Mouse (Mus musculus): Measurements from ENCODE around the gene Tnnt3.

Tnnt3 gene

DNA sequence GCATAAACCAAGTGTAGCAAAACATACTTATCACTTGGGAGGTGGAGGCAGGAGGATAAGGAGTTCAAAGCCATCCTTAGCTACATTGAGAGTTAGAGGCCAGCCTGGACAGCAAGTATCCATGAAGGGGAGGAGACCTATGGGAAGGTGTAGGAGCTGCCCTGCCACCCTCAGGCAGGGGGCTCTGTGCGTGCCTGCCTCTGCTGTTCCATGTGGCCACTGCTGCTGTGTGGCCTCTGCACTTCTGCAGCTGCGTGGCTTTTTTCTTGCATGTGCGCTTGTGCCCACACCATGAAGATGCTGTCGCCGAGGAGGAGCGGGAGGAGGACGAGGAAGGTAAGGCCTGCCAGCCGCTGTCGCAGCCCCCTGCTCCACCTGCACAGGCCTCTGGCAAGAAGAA, 8.8 kb downstream of the Tnnt3 start:
- DNase-seq (ENCODE audit: low read depth, low spot score): no peak

DNA sequence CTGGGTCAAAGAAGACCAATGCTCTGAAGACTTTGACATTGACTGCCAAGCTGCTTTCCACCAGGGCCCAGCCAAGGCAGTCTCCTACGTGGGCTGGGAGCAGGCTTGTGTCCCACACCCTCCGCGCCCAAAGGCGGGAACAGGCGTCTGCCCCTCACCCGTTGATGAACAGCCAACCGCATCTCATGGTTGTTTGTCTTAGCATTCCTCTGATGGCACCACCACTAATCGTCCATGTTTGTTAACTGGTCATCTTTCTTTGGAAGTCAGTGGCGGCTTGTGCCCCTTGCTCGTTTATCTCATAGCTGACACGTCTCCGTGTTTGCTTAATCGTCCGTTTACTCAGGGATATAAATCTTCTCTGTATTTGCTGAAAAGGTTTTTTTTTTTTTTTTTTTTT, 10.9 kb downstream of the Tnnt3 start:
- DNase-seq (ENCODE audit: low read depth, low spot score): no peak

DNA sequence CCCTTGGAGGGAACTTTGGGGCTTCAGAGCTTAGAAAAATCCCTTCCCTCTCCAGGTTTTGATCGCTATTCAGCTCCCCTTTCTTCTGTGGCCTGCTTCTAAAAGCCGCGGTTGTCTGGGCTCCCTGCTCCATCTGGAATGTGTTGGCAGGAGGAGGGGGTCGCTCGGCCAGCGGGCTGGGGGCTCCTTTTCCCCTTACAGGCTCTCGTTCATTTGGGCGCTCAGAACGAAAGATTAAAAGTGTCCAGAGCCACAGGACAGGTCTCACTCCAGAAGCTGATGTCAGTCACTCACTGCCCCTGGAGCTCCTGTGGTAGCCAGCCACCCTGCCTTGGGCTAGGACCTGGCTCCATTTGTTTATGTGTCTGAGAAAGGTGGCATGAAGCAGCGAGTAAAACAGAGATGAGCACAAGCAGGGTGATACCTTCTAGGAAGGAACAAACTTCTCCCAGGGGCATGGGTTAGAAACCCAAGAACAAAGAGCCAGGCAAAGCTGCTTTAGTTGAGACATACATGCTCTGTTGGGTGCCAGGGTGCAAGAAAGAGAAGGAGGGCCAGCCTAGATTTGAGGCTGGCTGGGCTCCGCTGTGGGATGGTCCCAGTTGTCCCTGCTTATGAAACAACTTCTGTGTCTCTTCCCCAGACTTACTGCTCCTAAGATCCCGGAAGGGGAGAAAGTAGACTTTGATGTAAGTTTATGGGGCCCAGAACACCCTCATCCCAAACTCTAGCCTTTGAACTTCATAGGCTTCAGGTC, 11.6 kb downstream of the Tnnt3 start:
- no peak for DNase-seq (ENCODE audit: low read depth, low spot score)

DNA sequence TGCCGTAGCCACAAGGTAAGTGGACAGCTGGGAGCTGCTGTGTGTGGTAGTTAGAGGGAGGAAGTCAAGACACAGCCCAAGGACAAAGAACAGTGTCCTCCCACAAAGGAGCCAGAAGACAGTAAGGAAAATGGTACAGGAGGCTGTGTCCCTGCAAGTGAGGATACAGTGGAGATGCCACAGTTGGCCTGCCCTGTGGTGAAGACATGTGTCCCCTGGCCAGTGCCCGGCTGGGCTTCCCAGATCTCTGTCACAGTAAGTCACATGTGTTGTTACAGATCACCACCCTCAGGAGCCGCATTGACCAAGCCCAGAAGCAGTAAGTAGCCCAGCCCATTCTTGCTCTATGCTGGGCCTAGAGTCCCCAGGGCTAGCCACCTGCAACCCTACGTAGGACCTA, 15.4 kb downstream of the Tnnt3 start:
- no peak for DNase-seq (ENCODE audit: low read depth, low spot score)

DNA sequence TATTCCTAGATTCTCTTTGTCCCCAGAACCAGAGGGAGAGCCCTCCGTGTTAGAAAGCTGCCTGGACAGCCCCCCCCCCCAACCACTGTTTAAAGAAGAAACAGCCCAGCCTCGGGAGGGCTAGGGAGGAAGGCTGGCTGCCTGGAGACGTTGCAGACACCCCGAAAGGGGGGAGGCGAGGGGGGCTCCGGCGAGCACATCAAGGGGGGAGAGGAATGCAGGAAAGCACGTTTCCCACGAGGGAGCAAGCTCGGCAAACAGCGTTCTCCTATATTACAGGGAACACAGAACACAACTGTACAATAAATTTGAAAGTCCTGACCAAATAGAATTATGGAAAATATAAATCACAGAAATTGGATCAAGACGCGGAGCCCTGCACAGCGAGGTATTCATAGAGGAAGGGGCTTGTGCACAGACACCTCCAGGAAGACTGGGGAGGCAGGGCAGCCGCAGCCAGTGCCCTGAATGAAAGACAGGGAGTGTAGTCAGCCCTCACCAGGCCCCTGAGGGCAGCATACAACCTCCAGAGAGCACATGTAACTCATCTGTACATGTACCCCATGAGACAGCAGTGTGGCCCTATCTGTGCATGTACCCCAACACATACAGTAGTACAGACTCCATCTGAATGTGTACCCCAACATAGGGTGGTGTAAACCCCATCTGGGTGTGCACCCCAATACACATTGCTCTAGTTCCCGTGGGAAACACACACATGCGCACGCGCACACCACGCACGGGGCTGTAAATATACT, 17.8 kb downstream of the Tnnt3 start:
- DNase-seq (ENCODE audit: low read depth, low spot score): no peak

DNA sequence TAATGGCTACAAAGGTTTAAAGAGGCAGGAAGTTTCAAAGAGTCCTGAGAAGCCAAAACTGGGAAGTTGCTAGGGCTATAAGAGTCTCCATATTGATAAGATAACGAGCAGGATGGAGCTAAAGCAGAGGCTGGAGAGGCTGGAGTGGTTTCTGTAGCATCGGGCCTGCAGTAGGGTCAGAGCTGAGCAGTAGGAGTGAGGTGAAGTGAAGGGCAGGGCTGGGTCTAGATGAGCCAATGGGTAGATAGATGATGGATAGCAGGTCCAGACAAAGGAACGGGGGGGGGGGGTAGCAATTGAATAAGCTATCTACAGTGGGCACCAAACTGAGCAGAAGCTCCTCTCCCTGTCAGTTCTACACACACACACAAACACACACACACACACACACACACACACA, 18.9 kb downstream of the Tnnt3 start:
- DNase-seq (ENCODE audit: low read depth, low spot score): no peak

DNA sequence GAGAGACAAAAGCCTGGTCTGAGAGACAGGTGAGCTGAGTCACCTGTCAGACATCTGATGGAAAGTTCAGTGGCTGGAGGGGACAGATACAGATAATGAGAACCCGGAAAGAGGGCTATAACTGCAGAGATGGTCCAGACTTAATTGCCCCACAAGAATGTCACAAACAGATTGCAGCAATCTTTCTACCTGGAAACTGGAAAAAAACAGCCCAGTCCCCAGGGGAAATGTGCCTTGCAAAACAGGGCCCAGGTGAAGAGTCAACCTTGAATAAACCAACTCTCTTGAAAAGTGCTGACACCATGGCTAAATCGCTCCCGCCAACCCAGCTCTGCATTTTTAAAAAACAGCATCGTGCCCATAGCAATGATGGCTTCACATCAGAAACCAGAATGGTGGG, 21.7 kb downstream of the Tnnt3 start:
- DNase-seq (ENCODE audit: low read depth, low spot score): no peak

DNA sequence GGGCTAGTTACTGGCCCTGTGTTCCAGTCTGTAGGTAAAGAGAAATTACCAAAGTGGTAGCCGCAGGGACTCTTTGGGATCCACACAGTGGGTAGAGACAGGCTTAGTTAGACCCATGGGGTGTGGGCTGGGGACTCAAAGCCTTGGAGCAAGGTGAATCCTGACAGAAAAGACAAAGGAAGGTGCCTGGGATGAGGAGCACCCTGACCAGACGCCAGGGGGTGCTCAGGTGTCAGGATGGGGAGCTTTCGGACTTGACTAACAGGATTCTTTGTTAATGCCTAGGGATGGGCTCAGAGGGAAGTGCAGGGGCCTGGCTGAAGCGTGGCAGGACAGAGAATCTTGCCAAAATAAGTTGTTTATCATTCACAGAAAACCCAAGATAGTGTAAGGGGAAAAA, 23.7 kb downstream of the Tnnt3 start:
- DNase-seq (ENCODE audit: low read depth, low spot score): peak; percentile 72

DNA sequence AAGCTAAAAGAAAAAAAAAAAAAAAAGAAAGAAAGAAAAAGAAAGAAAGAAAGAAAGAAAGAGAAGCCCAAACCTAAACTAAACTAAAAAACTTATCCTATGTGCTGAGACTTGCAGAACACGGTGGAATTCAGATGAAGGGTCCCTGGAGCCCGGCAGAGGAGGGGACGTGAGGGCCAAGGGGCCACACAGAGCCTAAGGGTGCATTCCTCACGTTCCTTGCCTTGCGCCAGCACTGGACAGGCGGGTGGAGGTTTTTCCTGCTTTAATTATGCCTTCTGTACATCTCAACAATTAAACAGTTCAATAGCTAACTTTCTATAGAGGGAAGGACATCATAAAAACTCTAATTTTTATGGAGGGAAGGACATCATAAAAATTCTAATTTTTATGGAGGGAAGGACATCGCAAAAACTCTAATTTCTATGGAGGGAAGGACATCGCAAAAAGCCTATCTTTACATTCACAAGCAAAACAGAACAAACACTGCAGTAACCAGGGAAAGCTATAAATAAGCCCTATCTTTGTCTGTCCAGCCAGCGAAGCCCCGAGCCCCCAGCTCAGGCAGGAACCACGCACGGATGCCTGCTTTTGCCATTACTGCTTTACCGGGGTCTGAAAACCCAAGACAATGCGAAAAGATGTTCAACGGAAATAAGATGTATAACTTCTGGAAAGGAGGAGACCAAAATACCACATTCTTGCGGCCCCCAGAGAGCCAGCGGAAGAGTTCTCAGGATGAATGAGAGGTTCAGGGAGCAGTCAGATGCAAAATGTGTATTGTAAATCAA, 24.8 kb downstream of the Tnnt3 start:
- no peak for DNase-seq (ENCODE audit: low read depth, low spot score)

DNA sequence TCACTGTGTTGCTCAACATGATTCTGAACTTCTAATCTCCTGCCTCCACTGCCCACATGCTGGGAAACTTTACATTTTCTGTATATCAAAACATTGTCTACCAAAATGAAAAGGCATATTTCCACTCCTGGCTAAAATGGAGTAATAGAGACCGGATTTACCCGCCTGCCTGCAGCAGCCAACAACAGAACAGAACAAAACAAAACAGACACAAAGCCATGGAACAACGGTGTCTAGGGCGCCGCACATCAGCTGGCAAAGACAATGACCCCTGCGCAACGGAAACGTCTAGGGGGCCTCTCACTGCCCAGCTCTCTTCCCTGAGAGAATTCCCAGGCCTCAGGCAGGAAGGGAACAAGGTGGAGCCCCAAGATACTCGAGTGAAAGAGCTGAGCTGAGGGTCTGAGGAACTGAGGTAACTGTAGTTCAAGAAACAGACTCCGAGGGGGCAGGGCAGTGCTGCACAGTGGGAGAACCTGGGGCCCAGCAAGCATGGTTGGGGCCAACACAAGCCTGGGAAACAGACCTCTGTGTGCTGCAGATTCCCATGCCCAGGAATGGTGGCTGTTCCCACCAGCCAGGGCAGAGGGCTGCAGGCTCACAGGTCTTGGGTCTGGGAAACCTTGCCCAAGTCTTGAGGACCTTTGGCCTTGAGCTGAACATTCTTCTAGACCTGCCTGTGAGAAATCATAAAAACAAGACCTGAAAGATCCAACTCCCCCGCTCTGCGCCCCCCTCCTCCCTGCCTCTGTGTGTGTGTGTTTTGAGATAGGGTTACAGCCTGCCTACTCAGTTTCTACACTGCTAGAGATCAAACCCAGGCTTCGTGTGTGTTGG, 26.9 kb downstream of the Tnnt3 start:
- DNase-seq (ENCODE audit: low read depth, low spot score): no peak

DNA sequence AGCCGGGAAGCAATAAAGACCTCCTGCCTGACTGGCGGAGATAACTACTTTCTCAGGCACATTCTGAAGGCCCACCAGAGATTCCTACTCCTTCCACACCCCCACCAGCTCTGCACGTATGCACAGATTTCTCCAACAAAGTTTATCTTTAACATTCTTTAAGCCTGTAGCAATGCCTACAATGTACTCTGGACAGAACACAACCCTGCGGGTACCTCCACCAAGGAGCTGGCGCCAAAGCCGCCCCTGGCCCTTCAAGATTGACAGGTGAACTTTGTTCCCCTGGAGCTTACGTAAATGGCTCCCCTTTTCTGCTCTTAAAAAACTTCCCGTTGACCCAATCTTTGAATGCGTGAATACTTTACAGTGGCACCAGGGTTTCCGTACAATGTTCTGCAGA, 30.7 kb downstream of the Tnnt3 start:
- DNase-seq (ENCODE audit: low read depth, low spot score): no peak

DNA sequence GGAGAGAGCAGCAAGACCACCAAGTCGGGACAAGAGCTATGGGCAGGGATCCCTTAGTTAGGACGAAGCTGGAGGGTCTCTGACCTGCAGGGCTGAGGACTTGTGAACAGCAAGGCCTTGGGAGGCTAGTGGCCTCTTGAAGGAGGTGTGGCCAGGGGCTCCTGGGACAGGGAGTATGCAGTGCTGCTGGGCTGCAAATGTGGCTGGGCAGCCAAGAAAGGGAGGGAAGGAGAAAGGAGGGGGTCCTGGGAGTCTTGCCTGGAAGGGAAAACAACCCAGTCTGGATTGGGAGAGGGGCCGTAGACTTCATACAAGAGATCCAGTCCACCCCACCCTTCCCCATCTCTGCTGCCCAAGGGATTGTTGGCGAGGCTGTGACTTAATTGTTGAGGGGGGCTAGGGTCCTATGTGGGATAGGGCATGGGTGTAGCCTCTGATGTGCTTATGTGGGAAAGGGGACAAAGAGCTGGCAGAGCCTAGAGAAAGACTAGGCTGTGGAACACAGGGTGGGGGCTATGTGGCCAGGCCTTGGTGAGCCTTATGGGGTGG, 33.4 kb downstream of the Tnnt3 start:
- DNase-seq (ENCODE audit: low read depth, low spot score): no peak

DNA sequence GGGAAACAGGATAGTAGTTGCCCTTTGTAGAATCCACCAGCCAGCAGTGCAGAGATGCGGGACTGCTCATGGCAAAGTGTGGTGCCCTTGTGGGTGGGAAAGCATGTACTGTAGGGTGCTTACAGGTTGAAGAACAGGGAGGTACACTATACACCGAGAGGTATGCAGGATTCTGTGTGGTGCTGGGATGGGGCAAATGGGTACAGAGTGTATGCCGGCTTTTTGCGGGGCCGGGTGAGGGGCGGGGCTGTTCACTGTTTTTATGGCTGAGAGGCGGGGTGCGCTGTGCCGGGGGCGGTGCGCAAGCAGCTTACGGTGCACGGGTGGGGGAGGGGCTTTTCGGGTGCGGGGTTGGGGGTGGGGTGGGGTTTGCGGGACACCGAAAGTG, 34.0 kb downstream of the Tnnt3 start, which contains the start of gene Mrpl23:
Gene Mrpl23, plus strand, starts transcription at position 16 of the 388 bp plus-strand sequence.
- no peak for DNase-seq (ENCODE audit: low read depth, low spot score)

DNA sequence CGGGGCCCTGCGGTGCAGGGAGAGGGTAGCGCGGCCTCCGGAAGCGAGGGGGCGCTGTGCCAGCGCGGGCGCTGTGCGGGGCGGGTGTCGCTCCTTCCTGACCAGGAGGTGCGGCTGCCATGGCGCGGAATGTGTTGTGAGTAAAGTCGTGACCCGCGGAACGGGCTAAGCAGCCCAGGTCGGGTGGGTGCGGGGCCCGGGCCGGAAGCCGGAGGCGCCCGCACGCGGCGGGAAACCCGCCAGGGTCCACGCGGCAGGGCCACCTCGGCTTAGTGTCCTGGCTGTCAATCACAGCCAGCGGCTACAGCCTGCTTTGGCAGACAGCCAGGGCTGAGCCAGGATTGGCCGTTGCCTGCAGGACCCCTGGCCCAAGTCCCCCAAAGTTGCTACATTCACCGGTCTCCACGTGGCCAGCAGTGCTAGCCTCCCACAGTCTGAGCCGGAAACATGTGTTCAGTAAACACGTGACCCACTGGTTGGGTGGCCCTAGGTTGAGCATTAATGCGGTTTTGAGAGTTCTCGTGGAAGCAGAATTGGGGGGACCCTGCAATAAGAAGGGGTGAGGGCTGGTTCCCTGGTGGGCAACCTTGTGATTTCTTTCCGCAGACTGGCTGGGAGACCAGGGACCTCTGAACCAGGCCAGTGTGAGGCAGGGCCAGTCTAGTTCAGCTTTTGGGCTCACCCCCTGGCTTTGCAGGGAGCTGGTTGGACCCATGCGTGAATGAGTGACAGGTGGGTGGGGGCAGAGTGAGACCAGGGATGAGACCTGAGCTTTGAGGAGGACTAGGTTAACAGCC, 34.6 kb downstream of the Tnnt3 start:
- peak; percentile 75 for DNase-seq (ENCODE audit: low read depth, low spot score)

DNA sequence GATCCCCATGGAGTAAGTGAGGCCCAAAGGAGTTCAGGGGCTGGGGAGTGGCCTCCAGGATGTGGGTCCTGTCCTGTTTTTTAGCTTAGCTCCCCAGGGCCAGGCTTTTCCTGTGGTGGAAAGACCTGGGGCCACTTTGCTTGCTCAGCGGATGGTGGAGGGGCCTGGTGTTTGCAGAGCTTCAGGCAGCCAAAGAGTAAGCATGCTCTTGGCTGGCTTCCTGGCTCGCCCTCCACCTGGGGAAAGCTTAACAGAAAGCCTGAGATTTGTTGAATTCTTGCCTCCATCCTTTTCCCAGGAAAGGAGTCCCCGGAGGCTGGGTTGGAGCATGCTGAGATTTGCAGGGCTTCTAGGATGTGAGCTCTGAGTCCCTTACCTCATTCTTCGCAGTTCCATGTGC, 36.5 kb downstream of the Tnnt3 start:
- DNase-seq (ENCODE audit: low read depth, low spot score): no peak

DNA sequence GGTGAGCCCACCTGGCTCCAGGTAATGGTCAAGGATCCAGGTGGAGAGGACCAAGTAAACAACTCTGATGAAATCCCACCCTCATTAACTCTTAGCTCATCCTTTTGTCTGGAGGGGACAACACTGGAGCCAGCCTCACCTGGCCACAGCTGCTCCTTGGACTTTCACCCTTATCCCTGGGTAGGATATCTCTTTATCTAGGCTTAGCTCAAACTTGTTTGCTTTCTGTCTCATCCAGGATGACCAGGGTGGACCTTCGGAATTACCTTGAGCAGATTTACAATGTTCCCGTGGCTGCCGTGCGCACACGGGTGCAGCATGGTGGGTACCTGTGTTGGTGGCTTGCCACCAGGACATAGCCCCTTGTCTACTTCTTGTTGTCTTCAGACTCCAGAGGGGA, 37.2 kb downstream of the Tnnt3 start:
- no peak for DNase-seq (ENCODE audit: low read depth, low spot score)

DNA sequence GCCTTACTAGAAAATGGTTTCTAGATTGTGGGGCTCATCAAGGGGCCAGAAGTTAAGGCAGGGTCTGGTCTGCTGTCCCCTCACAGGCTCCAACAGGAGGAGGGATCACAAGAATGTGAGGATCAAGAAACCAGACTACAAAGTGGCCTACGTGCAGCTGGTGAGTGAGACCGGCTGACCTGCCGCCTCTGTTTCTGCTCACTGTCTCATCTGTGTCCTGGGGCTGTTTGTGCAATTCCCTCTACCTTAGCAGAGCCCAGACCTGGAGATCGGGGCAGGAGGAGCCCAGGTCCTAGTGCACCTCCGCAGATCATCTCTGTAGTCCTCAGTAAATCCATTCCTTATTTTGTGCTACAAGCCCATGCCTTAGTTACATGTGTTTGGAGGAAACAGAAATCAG, 38.5 kb downstream of the Tnnt3 start:
- DNase-seq (ENCODE audit: low read depth, low spot score): no peak

DNA sequence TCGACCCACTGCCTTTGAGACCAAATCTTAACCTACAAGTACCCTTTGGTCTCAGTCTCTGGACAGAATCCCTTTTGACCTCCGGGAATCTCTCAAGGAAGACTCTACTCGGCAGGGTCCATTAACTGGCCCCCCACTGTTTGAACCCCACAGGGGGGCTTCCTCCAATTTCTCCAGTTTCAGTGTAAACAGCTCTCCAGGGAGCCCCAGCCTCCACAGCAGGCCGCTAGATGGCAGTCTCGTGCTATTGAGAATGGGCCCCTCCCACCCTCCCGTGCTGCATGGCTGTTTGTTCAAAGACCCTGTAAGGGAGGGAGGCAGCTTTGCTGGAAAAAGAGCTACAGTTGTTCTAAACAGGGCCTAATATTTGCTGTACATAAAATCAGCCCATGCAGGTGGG, 39.2 kb downstream of the Tnnt3 start:
- peak; percentile 76 for DNase-seq (ENCODE audit: low read depth, low spot score)

DNA sequence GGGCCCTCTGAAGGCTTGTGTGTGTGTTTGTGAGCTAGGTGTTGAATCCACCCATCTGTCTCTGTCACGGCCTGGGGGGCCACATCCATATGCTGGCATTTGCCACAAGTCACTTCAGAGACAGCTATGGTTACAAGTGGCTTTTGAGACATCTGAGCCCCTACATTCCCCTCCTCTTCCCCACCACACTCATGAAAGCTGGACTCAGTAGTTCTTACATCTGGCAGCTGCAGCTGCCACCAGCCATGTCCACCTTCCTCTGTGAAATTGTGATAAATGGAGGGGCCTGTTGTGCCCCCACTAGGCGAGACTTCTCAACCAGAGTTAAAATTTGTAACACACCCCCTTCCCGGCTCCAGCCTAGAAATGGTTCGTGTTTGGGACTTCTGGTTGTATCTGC, 39.7 kb downstream of the Tnnt3 start:
- no peak for DNase-seq (ENCODE audit: low read depth, low spot score)

DNA sequence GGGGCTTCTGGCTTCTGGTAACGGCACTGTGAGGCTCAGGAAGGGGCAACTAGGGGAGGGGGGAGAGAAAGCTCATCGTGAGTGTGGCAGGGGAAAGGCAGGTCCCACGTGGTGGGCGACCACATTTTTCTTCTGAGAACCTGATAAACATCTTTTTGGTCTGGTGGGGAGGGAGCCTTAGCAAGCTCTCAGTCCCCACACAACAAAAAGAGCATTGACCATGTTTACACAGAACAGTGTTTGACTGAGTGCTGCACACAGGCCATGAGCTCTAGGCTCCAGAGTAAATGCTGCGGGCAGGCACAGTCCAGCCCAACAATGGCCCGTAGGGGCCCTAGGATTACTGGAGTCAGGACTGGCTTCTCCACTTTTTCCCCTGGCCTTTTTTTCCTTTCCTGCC, 40.1 kb downstream of the Tnnt3 start:
- DNase-seq (ENCODE audit: low read depth, low spot score): no peak
